Mouse (Mus musculus) heart, adult 2 months (tissue): ENCODE measurements around the gene Zfp523. TPM values are rescaled to one million over a fixed set of nuclear protein-coding genes. Genes with fewer than 3 reads are reported as not detected.

Source experiments
- DNase-seq, 2 experiments: peaks; one replicate each; pipeline ENCODE4 v3.0.0; 2021
- H3K27ac ChIP-seq: fragments of 200-600 bp; 2 replicates; pipeline ENCODE4 v1.8.1; 2022
- H3K27me3 ChIP-seq: fragments of 200-500 bp; 2 replicates; pipeline ENCODE4 v1.6.1; 2012; ENCODE audit warnings: mild to moderate bottlenecking, low read length, inconsistent platforms, mixed read lengths; ENCODE audit not compliant: control insufficient read depth, insufficient read depth
- H3K36me3 ChIP-seq: fragments of 200-500 bp; 2 replicates; pipeline ENCODE4 v1.6.1; 2012; ENCODE audit warnings: low read length, inconsistent platforms; ENCODE audit not compliant: control insufficient read depth, insufficient read depth
- H3K4me1 ChIP-seq: fragments of 200-500 bp; 2 replicates; pipeline ENCODE4 v1.6.1; 2011; ENCODE audit warnings: low read length; ENCODE audit not compliant: control insufficient read depth, insufficient read depth
- H3K4me3 ChIP-seq: fragments of 200-600 bp; 2 replicates; pipeline ENCODE4 v1.8.1; 2022
- H3K79me2 ChIP-seq: fragments of 200-500 bp; replicated peaks from 2 replicates; pipeline ENCODE4 v1.6.1; 2012; ENCODE audit warnings: mild to moderate bottlenecking, inconsistent platforms, low read length, moderate library complexity, mixed read lengths; ENCODE audit not compliant: control insufficient read depth, insufficient read depth
- H3K9ac ChIP-seq: fragments of 200-500 bp; 2 replicates; pipeline ENCODE4 v1.6.1; 2012; ENCODE audit warnings: low read depth, mild to moderate bottlenecking, control low read depth, inconsistent platforms, low read length, mixed read lengths
- CTCF ChIP-seq: fragments of 200-600 bp; IDR thresholded peaks from 2 replicates; pipeline ENCODE4 v1.8.1; 2022; ENCODE audit warnings: antibody characterized with exemption, mild to moderate bottlenecking, moderate library complexity
- EP300 ChIP-seq: fragments of 200-500 bp; IDR thresholded peaks from 2 replicates; pipeline ENCODE4 v1.6.1; 2011; ENCODE audit warnings: low read depth, low read length, control low read depth; ENCODE audit not compliant: insufficient read depth
- POLR2A ChIP-seq: fragments of 200-500 bp; IDR thresholded peaks from 2 replicates; pipeline ENCODE4 v1.6.1; 2011; ENCODE audit warnings: mild to moderate bottlenecking, low read depth, low read length, control low read depth; ENCODE audit not compliant: insufficient read depth
- WGBS: fragments of 180-500 bp; shearing (Covaris S2); methylation state at CpG from one replicate; pipeline ENCODE4 v1.1.7; 2018; 5-methylcytosine and 5-hydroxymethylcytosine counted together
- intact Hi-C: fragments of 180-260 bp; cut with DNase I; formaldehyde crosslinking; loops from one replicate; pipeline ENCODE4 v1.15.1; 2025
- polyA plus RNA-seq: library from polyadenylated mRNA; depleted of rRNA; stranded (reverse); fragments of >200 nt; gene quantifications from 2 replicates; pipeline ENCODE4 v1.2.3, GENCODE M21; 2012; rRNA removed
- total RNA-seq, 2 experiments: library from RNA; stranded (reverse); gene quantifications; 2 replicates each; pipeline ENCODE4 v1.2.3; 2021

The Zfp523 gene
- total and polyA plus RNA-seq, 3 experiments, result 12.4 to 30.8 (median 12.5) TPM

DNA sequence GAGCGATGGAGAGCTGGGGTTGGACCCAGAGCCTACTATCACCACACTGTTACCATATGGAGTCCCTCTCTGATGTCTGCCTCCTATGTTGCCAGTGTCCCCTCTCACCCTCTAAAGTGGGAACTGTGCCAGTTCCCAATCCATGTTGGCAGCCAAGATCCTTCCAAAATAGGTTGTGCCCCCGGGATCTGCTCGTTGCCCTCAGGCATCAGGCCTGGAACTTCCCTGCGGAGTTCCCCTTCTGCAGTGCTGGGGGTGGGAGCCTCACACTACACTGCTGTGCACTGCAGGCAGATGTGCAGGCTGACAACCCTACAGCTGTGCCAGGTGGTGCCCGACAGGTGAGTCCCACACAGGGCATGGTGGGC is 75.3 kb downstream of the Zfp523 start:
- intact Hi-C loops, result no loop called here
- WGBS, result 46% methylated on average over 5 of the region's 5 CpGs
- DNase-seq, result peak in 1 of 2 experiments; percentile 45
- H3K9ac ChIP-seq, result no peak overlapping the region
- no peak overlapping the region for H3K4me3 ChIP-seq
- H3K79me2 ChIP-seq, result no peaks in the 10 kb centered on the region; the same call in none of the 2 replicates
- TF ChIP-seq POLR2A (no peak), EP300 (no peak), CTCF (no peak)
- H3K36me3 ChIP-seq, result no peaks in the 10 kb centered on the region; the same call in 1 of the 2 replicates
- H3K4me1 ChIP-seq, result peaks cover 42% of the 10 kb centered on the region
- H3K27me3 ChIP-seq, result no peaks in the 10 kb centered on the region
- peak overlapping the region; percentile 69 for H3K27ac ChIP-seq

DNA sequence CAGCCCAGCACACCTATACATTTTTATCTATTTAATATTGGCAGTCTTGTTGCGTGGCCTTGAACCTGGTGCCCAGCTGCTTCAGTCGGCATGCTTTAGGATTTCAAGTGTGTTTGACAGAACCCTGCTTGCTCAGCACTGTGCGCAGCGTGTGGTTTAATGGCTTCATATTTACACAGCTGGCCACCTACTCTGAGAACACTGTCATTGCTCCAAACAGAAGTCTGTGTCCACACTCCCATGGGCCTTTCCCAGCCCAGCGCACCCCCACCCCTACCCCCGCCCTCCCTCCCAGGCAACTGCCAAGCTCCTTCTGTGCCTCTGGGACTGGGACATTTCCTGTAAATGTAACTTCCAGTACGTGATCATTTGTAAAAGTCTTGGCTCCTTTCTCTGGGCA is 76.3 kb downstream of the Zfp523 start:
- peak in 1 of 2 experiments; percentile 65 for DNase-seq
- peak overlapping the region; percentile 60 for H3K27ac ChIP-seq
- no peaks in the 10 kb centered on the region; the same call in 1 of the 2 replicates for H3K36me3 ChIP-seq
- TF ChIP-seq EP300, result peak; percentile 62; the same call in 1 of the 2 replicates
- no peak for TF ChIP-seq POLR2A
- 54% methylated on average over 7 of the region's 7 CpGs for WGBS
- peaks cover 40% of the 10 kb centered on the region for H3K4me1 ChIP-seq
- H3K9ac ChIP-seq, result no peak overlapping the region
- H3K79me2 ChIP-seq, result no peaks in the 10 kb centered on the region; the same call in 1 of the 2 replicates
- H3K4me3 ChIP-seq, result no peak overlapping the region
- no peaks in the 10 kb centered on the region for H3K27me3 ChIP-seq
- intact Hi-C loops, result no loop called here

DNA sequence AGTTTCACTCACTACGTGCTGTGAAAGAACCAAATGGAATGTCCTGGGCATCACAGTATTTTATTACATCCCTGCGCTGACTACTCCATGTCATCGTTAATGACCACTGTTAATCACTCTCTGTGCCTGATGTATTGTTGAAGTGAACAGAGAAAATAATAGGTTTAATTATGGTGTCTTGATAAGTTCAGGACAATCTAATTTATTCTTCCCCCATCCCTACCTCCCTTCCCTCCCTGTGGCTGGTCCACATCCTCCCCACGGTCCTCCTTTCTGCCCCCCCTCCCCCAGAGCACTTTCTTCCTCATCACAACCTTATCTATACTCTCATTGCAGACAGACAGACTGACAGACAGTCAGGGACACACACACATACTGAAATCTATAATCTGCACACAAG is 77.9 kb downstream of the Zfp523 start:
- Histone ChIP-seq H3K9ac (no peak overlapping the region), H3K79me2 (no peaks in the 10 kb centered on the region; the same call in 1 of the 2 replicates), H3K27me3 (no peaks in the 10 kb centered on the region), H3K27ac (no peak overlapping the region; the same call in 1 of the 2 replicates), H3K4me1 (peaks cover 38% of the 10 kb centered on the region), H3K36me3 (no peaks in the 10 kb centered on the region; the same call in 1 of the 2 replicates), H3K4me3 (no peak overlapping the region)
- TF ChIP-seq POLR2A, result no peak
- no peak for TF ChIP-seq EP300
- TF ChIP-seq CTCF, result no peak
- intact Hi-C loops, result no loop called here
- DNase-seq, result no peak
- WGBS, result 79% methylated on average over 4 of the region's 4 CpGs

Other genes with a start within 250 kb of the Zfp523 start
- gene Tcp11, start 96.5 kb upstream of the Zfp523 start, total RNA-seq, result not detected
- gene Tcp11, start 96.5 kb upstream of the Zfp523 start, polyA plus RNA-seq, result 1.4 and 1.8 TPM in 2 replicates
- 1 to 10 TPM in 1 of 2 experiments, under 1 TPM in 1; 0.99 to 1.0 TPM for gene Scube3, start 35.0 kb upstream of the Zfp523 start, total RNA-seq
- gene Scube3, start 35.0 kb upstream of the Zfp523 start, polyA plus RNA-seq, result 1.3 and 1.6 TPM in 2 replicates
- 1 to 10 TPM; 2.9 to 4.5 TPM for gene Def6, start 30.6 kb downstream of the Zfp523 start, total RNA-seq
- gene Def6, start 30.6 kb downstream of the Zfp523 start, polyA plus RNA-seq, result 3.4 and 4.0 TPM in 2 replicates
- 10 to 100 TPM; 31.5 to 35.9 TPM for gene Ppard, start 55.6 kb downstream of the Zfp523 start, total RNA-seq
- gene Ppard, start 55.6 kb downstream of the Zfp523 start, polyA plus RNA-seq, result 31.2 and 33.0 TPM in 2 replicates
- gene Fance, start 136.4 kb downstream of the Zfp523 start, total RNA-seq, result 10 to 100 TPM; 11.2 to 12.0 TPM
- 7.4 and 11.8 TPM in 2 replicates for gene Fance, start 136.4 kb downstream of the Zfp523 start, polyA plus RNA-seq
- 100 to 1,000 TPM; 360 to 417 TPM for gene Rpl10a, start 151.3 kb downstream of the Zfp523 start, total RNA-seq
- 634 and 1,197 TPM in 2 replicates for gene Rpl10a, start 151.3 kb downstream of the Zfp523 start, polyA plus RNA-seq
- gene Tead3, start 173.7 kb downstream of the Zfp523 start, total RNA-seq, result 10 to 100 TPM; 12.7 to 13.7 TPM
- 20.2 and 21.2 TPM in 2 replicates for gene Tead3, start 173.7 kb downstream of the Zfp523 start, polyA plus RNA-seq
- gene Tulp1, start 188.1 kb downstream of the Zfp523 start, total RNA-seq, result not detected
- 0.38 TPM in 1 of 2 replicates, not detected in the other for gene Tulp1, start 188.1 kb downstream of the Zfp523 start, polyA plus RNA-seq